Mouse (Mus musculus) left cerebral cortex, adult 8-10 months (tissue): ENCODE results near the gene Gsg1l. TPM values are rescaled to one million over a fixed set of nuclear protein-coding genes. Genes with fewer than 3 reads are reported as not detected.
A peak's percentile ranks its signal among the peaks of the same experiment; 100 is the strongest.

ENCODE experiments used
- DNase-seq, 2 experiments: peaks; one replicate each; pipeline ENCODE4 v3.0.0; 2022; ENCODE audit warnings: low spot score in 2 of 2
- total RNA-seq, 4 experiments: library from RNA; stranded (reverse); gene quantifications; 2 replicates each; pipeline ENCODE4 v1.2.4; 2022

Gsg1l gene
- total RNA-seq, 4 experiments from 2014 or later = 68.2 to 76.7 (median 73.7) TPM

DNA sequence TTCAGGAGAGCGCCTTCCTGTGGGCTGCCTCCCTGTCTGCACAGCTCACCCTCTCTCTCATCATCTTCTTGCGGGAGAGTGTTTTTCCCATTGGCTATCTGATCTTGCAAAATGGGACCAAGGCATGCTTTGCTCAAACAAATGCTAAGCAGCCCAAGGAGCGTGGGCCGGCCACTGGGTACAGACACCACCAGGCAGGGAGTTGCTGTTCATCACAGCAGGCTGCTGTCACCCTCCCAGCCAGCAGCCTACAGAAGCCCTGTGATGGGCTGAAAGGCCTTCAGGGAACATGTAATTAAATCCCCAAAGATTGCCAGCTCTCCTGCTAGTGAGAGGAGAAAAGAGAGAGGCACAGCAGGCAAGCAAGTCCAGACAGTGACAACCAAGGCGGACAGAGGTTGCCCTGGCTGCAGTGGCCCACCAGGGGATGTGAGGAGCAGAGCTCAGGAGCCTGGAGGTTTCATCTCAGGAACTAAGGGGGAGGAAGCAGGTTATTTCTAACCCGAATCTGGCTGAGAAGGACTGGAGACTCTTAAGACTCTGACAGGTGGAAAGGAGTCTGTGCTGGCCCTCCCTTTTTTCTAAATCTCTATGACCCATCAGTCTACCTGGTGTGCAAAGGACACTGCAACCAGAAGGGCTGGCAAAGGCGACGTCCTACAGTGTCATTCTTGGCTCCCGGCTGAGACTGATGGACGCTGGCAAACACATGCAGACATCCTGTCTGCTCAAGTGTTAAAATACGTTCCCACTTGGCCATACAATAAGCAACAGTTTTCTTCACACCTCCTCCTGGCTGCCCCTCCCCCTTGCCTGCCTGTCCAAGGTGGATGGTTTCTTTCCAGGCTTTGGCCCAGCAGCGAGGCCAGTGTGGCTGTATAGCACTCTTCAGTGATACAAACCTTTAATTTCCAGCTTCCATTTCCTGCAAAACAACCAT, 98.0 kb downstream of the Gsg1l start:
- DNase-seq = peak in 1 of 2 experiments; percentile 78

DNA sequence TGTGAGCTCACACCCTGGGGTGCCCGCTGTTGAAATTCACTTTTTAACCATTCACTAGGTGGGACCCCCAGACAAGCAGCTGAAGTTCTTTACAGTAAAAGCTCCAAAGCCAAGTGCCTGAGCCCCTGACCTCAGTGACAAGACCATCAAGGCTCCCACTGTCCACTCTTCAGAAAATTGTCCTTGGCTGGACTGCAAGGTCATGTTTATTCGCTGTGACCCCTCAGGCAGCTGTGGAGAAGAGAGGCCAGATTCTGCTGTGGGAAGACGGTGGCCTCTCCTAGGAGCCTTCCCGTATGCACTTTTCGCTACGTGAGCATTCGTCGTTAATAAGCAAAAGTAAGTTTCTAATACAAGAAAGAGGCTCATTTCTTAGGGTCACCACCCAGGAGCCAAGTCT, 102.6 kb downstream of the Gsg1l start:
- DNase-seq = no peak

DNA sequence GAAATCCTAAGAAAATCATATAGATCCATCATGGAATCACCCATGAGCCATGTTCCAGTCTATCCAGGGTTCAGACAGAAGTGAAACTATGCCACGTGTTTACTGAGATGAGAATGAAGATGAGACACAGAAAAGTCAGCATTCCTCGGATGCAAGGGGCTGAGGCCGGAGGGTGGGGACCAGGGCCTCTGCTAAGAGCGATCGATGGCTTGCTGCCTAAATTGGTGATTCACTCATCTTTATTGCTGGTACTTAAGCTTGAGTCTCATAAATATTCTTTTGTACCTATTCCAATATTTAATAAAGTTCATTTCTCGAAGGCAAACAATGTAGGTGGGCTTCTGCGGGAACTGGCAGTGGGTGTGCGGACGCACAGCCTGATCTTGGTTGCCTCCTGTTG, 105.5 kb downstream of the Gsg1l start:
- DNase-seq = no peak

DNA sequence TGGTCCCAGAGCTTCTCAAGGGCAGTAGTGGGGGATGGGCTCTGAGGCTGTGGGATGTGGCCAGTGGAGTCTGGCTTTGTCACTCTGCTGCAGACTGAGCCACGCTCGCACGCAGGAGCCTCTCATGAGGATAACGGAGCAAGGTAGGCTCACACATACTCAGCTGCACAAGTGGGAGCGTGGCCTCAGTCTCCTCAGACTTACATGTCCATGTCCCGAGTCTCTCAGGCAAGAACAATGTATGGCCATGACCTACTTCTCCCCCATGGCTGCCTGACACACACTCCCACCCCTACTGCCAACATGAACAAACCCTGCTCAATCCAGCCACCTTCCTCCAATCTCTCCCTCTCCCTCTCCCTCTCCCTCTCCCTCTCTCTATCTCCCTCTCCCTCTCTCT, 106.8 kb downstream of the Gsg1l start:
- DNase-seq = no peak

DNA sequence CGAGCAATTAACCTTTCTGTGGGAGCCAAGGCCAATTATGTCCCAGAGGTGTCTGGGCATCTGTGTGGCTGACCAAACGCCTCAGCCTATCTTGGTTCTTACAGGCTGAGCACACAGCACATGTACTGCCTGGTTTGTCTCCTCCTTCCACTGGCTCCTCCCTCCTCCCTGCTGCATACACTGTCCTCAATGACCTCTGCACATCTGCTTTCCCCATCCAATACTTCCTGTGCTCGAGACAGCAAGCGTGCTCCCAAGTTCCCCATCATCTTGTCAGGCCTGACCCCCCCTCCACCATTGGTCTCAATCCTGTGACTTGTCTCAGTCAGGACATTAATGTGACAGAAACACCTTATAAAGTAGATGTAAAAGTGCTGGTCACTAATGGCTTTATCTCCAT, 108.3 kb downstream of the Gsg1l start:
- DNase-seq = no peak

DNA sequence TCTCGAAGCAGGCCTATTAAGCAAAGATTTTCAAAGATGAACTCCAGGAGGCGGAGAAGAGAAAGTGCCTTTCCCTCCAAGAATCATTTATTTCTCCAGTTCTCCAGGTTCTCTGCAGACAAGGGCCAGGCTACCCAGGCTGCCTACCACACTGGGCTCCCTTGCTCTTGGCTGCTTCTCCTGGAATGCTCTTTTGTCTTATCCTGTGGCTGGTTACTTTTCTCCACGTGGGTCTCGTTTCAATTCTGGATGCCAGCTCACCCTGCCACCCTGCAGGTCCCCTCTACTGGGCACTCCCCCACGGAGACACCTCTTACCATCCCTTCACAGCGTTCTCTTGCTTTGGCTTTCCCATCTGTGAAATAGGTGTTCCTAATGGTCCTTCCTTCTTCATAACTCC, 109.4 kb downstream of the Gsg1l start:
- no peak for DNase-seq

DNA sequence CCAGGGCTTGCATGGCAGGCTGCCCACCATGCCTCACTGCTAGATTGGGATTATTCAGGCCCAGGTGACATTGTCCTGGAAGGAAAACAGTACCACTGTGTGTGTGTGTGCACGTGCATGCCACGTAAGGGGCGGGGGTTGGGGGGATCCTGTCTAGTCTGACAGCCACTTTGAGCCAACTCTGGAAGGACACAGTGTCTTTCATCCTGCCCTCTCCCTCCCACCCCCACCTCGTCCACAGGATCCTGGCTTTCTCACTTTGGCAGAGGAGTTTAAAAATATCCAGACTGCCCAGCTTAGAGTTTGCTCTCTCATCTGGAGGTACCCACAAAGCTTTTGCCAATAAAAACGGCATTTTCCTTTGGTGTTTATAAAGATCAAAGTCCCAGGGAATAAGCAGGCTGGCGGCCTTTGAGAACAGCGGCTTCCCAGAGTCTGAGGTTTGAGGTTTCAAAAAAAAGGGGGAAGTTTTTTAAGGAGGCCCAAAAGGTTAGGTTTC, 110.0 kb downstream of the Gsg1l start:
- DNase-seq = no peak

DNA sequence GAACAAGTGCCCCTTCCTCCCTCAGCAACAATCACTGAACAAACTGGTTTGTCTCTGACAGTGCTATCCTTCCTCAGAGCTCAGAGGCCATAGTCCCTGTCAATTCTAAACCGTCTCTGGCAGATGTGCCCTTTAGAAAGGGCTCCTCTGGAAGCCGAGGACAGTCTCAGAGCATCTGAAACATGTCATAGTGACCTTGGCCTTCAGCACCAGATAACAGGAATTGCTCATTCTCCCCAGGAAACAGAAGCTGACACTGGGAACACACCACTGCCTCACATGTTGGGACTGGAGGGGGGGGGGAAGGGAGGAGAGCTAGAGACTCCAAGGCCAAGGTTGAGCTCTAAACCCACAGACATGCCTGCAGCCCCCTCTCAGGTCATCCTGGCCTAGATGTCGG, 113.1 kb downstream of the Gsg1l start:
- DNase-seq = no peak

DNA sequence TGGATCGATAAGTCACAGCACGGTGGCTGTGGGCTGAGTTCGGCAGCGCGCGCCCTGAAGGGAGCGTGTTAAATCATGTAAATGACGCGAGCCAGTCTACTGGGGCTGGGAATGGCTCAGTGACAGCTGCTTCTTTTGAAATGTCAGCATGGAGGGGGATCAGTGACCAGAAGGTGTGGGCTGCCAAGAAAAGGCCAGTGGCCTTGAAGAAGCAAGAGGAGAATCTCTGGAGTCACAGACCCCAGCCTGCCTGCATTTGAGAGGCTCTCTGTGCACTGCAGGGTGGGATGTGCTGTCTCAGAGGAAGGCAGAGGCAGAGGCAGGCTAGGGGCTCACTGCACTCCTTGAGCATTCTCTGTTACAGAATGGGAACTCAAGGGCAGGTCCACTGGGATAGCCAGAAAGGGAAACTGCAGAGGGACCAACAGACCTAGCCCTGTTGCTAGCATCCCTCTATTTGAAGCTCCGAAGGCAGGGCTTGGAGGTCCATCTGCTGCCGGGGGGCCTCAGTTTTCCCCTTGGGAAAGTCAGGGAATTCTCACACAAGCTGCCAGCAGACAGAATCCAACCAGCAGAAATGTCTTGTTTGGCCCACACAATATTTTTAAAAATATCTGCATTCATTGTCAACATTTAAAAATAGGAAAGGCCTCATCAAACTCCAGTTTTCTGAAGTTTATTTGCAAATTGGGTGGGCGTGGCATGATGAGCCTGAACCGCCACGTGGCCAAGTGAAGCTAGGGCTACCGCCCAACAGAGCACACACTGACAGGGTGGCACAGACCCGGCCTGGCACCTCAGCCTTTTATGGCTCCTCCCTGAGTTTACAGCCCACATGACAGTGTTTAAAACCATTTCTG, 115.6 kb downstream of the Gsg1l start:
- DNase-seq = no peak

DNA sequence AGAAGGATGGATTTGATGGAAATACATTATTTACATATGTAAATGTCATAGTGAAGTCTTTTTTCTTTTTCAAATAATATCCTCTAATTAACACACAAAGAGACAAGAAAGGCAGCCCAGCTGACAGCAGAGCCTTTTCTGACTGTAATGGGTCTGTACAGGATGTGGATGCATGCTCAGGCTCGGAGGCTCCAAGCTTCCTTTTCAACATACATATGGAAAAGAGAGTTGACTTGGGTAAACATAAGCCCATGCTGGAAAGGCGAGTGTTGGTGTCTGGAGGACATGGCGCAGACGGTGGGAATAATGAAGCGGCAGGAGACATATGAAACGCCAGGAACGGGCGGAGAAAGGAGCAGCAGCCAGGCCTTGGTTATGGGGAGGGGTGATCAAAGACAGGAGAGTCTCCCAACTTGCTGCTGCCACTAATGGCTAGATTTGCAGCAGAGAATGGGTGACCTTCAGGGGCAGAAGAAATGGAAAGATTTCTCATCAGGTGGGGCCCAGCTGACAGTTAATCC, 118.1 kb downstream of the Gsg1l start:
- DNase-seq = no peak

DNA sequence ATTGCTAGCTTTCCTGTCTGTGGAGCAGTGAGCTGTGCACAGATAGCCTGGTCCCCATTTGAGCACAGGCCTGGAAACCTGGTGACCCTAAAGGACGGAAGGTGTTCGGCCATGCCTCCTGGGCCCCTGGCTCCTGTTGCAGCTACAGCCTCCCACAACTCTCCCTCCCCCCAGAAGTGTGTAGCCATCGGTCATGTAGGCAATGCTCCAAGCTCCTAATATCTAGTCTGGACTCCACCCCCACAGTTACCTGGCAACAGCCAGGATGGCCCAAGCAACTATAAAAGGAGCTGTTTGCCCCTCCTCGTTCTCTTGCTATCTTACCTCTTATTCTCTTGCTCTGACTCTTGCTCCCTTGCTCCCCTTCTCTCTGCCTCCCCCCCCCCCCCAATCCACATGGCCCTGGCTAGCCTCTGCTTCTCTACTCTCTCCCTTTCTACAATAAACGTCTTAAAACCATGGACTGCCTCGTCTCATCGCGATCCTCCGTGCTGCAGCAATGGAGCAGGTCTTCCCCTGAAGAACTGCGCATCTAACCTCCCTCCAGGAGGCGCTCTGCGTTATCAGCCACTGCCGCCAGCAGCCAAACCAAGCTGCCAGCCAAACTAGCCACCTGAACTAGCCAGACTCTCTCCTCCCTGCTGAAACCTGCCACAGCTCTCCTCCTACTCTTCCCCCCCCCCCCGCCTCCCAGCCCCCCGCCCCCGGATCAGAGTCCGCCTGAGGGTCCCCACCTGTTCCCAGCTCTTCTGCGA, 122.7 kb downstream of the Gsg1l start:
- no peak for DNase-seq

DNA sequence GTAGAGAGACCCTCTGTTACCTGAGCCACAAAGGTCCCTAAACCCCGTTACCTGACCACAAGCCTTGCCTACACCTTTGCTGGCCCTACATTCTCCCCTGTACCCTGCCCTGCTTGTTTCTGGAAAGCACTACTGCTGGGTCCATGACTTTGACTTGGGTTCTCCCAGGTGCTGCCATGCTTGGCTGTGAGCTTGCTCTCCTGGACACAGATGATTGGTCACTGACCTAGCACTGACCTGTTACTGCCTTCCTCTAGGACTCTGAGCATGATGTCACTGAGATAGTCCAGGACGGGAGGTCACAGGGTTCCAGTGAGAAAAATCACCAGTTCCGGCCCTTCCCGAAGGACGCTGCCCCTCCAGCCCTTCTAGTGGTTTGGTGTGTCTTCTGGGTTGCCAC, 123.4 kb downstream of the Gsg1l start:
- no peak for DNase-seq

DNA sequence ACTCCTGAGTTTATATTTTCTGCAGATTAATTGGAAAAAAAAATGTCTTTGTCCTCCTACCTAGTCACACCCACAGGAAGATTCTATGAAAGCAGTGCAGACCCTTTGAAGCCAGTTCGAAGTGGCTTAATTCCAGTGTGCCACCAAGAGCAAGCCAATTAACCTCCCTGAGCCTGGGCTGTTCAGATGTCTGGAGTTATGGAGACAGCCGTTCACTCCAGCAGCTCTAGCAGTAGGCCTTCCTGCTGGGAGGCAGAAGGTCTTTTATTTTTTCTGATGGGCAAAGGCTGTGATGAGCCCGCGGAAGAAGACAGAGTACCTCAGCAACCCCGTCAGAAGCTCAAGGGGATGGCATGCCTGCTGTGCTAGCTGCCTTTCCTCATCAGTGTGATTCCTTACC, 127.2 kb downstream of the Gsg1l start:
- no peak for DNase-seq

DNA sequence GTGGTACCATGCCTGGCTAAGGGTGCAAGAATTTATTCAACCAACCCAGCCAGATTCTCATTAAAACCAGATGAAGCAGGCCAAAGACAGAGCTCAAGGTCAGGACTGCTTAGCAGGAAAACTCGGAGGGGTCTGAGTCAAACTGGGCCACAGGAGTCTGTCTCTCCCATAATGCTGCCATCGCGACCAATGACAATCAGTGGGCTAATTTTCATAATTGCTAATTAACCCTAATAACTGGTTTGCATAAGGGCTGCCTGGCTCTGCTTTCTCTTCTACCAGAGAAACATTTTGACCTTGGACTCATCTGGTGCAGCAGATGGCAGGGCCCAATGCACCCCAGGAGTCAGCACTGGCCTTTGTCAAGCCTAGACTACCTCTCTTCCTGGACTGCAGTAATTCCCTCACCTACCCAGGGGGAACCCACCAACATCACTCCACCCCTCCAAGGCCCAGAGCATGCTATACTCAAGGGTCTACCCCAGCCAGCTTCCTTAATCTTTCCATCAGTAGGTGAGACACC, 127.8 kb downstream of the Gsg1l start:
- no peak for DNase-seq

DNA sequence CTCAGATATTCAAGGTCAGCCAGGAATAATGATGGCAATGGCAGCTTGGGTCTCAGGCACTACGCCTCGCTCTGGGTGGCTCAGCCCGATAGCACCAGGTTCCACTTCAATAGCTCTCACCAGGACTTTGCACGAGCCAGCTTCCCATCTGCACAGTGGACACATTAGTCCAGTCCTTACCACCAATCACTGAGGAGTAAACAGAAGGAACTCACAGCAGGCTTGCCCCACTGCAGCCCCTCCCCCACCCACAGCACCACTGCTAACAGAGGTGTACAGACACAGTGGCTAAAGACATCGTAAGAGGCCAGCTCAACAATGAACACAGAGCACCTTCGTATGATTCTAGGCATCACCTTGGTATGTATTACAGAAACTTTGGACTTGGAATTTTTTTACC, 128.4 kb downstream of the Gsg1l start:
- DNase-seq = no peak

DNA sequence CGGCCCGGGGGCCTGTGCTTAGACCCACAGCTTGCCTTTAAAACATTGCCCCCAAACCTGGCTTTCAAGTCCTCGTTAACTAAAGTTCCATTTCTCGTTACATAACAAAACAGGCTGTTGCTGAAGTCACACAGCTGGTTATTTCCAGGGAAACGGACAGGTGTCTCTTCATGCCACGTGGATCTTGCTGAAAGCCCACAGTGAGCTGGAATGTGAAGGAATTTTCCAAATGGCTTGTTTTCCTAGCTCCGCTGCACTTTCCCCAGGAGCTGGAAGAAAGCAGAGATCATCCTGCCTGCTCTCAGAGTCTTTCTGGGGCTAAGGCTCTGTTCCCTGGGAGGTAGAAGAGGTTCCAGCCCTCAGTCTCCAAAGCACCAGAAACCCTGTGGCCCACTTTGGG, 130.3 kb downstream of the Gsg1l start:
- no peak for DNase-seq

DNA sequence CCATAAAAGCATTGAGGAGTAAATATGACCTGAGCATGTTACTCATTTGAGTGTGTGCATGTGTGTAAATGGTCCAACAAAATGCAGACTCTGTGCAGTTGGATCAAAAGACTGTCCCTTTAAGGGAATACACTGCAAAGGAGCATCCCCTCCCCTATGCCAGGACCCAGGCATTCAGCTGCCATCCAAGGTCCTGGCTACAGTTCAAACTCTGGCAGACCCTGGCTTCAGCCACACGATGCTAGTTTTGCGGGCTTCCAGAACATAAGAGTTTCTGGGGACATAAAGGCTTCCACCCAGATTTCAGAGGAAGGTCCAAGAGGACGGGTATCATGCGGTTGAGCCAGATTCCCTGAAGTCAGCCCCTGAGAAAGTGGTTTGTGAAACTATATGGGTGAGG, 133.2 kb downstream of the Gsg1l start:
- DNase-seq = no peak

DNA sequence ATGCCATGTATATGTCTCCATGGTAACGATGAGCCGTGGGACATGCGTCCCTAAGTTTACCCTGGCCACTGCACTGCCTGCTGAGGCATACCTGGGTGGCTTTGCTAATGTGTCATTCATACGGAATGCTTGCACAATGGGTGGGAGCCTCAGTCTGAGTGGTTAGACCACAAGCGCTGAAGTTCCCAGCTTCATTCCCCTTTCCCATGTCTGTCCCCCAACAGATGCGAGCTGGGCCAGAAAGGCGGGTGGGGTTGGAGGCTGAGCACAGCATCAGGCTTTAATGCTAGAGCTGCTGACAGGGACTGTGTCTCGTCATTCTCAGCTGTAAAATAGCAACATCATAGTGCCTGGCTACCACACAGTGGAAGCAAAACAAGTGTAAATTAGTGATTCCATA, 136.3 kb downstream of the Gsg1l start:
- DNase-seq = no peak

DNA sequence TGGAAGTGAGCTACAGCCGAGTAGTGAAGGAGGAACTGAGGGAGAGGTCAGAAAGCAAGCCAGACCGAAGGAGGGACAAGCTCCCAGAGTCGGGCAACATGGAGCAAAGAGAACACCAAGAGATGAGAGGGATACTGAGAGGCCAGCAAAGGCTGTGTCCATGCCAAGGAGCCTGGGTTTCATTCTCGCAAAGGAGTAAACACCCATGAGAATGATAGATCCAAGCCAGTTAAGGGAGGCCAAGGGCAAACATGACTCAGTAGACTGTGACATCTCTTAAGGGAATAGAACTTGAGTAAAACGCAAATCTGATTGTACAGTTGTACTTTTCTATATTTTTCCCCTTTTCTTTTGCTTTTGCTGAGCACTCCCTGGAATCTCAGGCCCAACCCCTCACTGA, 137.6 kb downstream of the Gsg1l start:
- DNase-seq = no peak

DNA sequence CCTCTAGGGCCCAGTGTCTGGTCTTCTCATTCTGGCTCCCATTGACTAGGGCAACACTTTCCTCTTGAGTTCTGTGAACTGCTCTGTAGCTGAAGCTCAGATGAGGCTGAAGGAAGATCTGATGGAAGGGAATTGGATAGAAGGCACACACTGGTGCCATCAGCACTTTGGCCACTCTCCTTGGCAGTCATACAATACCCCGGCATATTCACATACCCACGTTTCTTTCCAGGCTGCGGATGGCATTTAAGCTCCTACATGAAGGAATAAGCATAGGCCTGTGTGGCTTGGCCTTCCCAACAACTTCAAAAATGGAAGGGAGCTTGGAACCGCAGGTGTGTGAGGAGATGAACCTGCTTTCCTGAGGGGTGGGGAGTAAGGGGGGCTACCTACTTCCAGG, 138.7 kb downstream of the Gsg1l start:
- no peak for DNase-seq
